Mouse (Mus musculus): ENCODE measurements around the gene Oxnad1. TPM values are rescaled to one million over a fixed set of nuclear protein-coding genes. Genes with fewer than 3 reads are reported as not detected.
"Not testable (repeated sequence)": the region's sequence is repeated elsewhere in the genome, so short reads cannot be mapped to it uniquely, and the experiment has no call there.

Oxnad1 gene
- total RNA-seq, 1 experiment from 2014 or later: 58.8 TPM

DNA sequence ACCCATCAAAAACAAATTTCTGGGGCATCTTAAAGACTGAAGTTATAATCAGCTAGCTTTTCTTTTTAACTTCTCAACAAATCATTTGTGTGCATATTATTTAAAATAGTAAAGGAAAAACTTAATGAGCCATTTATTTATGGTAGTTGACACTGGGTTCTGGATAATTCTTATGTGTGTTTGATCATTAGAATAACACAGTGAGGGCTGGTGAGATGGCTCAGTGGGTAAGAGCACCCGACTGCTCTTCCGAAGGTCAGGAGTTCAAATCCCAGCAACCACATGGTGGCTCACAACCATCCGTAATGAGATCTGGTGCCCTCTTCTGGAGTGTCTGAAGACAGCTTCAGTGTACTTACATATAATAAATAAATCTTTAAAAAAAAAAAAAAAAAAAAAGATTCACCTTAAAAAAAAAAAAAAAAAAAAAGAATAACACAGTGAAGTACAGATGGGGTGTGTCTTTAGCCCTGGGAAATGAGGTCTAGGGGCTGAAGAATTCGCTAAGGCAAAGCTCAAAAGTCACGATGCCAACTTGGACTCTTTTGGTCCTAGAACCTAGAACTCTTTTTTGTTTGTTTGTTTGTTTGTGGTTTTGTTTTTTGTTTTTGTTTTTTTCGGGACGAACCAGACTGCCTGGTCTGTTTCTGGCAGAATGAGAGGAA lies 2.5 kb downstream of the Oxnad1 start:
- not testable (repeated sequence) for DNase-seq

DNA sequence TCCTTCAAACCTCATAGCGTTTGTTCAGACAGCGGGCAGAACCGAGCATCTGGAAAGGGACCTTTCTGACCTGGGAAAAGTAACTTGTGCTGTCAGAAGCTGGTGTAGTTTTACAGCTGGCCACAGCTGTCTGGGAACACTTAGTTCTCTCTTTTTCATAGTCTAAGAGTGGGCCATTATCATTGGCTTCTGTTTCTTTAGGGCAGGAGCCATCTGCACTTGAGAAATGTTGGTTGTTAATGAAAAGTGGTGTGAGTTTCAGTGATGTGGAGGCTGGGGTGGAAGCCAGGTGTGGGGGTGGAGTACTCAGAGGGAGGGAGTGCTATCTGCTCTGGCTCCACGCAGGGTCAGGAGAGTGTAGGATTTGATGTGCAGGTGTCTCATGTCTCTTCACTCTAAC lies 6.0 kb downstream of the Oxnad1 start:
- no peak for DNase-seq

DNA sequence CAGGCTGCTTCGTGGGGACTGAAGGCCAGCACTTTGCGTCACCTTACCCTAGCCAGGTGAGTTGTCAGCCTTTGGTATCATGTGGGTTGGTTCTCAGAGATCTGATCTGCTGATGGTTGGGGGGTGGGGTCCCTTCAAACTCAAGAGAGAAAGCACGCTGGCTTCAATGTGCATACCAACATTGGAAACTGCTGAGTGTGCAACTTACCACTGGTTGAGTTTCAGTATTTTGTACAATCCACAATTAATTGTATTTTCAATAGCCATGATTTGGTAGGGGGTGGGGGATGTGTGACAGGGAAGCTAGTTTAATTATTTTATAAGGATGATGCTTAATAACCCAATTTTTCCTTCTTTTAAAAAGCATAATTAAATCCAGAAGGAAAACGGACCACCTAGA lies 6.5 kb downstream of the Oxnad1 start:
- DNase-seq: no peak

DNA sequence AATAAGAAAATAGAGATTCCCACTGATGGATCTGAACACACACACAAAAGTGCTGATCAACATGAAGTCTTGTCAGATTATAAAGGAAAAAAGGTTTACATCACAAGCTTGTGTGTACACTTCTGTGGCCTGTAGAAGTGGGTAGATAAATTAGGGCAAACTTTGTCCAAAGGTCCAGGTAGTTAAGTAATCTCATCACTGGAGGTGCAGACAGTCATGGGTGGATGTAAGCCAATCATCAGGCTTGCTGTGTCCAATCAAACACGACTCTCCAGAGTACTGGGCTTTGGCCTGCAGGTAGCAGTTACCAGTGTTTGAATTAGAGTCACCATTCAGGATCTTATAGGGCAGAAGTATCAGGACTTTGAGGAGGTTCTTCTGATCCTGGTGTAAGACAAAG lies 7.8 kb downstream of the Oxnad1 start:
- no peak for DNase-seq

DNA sequence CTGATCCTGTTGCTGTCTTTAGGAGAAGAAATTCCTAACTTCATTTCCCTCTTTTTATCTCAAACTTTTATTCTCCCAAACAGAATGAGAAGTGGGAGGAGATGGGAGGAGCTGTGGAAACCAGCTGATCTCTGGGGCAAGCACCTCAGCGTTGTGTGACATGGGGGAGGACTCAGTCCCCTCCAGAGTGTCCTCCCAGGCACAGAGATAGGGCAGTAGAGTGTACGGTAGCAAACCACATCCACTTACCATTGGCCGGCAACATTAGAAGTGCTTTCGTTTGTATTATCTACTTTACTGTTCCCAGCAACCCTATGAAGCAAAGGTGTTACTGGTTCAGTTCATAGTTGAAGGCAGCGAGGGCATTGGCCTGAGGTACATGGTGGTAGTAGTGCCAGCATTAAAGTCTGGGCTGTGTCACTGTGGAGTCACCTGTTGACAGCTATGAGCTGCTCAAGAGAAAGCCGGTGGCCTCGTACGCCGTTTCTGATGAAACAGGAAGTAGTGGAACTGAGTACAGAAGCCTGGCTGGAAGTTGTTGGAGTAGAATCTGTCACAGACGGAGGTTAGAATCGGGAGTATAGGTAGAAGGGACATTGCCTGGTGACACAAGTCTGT lies 8.4 kb downstream of the Oxnad1 start:
- DNase-seq: no peak

DNA sequence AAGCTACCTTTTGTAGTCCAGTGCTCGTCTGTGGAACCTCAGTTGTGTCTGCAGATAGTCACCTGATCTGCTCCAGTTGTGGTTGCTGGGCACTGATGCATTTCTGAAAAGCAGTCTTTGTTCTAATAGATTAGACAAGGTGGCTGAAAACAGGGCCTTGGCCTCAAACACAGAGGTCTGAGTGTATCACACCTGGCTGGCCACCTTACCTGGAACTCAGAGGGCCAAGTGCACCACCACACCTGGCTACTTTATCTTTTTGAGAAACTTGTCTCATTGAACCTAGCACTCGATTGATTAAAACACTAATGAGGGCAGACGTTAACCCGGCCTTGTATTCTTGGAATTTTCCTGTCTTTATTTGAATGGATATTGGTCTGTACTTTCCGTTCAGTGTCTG lies 10.5 kb downstream of the Oxnad1 start:
- no peak for DNase-seq

DNA sequence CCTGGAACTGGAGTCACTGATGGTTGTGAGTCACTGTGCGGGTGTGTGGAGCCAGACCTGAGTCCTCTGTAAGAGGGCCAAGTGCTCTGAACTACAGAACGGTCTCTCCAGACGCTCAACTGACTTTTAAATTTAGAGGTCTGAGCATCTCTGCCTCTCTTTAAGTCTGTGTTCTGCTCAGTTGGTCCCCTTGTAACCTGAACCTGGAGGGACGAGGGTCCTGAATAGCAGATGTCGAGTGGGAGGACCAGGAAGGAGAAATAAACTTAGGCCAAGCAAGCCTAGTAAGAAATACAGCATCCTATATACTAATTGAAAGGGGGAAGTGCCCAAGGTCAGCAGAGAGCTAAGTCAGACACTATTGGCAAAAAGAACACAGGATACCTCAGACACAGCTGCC lies 11.6 kb downstream of the Oxnad1 start:
- DNase-seq: no peak

DNA sequence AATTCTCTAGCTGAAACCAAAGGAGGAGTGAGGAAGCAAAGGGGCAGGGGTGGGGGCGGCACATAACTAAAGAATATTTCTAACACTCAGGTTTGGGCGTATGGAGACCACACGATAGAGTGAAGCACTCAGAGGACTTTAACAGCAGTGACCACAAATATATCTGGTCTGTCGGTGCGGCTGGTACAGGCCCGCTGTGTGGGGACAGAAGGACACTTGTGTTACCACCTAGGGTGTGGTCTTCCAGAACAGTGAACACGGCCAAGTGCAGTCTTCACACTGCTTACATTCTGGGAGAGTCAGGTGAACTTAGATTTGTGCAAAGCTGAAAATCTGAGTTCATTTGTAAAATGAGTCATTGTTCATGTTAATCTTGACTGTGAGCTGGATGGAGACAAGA lies 12.5 kb downstream of the Oxnad1 start:
- DNase-seq: no peak

DNA sequence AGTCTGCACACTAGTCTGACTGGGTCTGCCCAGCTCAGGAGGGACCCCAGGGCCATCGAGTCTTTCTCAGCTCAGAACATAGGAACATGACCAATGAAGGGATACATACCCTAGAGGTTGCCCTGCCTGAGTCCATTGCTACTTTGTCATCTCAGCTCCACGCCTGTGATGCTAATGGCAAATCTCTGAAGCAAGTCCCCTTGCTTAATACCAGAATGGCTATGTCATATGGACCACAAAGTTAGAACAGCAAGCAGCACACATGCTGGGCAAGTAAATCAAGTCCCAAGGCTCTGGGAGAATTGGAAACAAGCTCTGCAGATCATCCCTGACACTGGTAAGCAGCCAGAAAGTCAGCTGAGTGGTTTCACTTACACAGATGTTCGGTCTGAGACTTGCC lies 13.8 kb downstream of the Oxnad1 start:
- DNase-seq: no peak

DNA sequence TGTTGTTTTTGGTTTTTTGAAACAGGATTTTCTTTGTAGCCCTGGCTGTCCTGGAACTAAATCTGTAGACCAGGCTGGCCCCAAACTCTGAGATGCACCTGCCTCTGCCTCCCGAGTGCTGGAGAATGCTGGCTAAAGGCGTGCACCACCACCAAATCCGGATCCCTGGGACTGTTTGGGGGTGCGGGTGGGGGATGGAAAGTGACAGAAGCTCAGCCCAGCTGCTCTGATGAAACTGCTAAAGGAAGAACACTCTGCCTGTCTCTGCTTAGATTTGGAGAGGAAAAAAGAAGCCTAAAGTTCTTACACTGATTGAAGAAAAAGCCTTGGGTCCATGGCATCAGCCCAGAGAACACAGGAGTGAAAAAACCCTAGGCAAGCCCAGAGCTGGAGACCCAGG lies 18.4 kb downstream of the Oxnad1 start:
- DNase-seq: no peak

DNA sequence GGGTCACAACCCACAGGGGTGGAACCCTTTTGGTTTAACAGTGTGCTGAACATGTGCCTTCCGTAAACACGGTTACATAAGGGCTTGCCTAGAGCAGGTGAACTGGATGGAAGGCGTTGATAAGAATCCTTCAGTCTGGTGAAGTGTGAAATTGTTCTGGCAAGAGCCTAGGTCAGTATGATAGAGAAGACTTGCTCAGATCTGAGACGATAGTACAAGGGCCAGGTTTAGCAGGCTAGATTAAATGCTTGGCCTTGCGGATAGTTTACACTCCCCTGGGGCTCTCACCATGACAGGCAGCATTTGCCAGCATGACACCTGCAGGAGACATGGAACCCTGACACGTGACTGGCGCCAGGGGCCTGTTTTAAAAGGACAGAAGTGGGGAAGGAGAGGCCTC lies 20.5 kb downstream of the Oxnad1 start:
- DNase-seq: no peak

DNA sequence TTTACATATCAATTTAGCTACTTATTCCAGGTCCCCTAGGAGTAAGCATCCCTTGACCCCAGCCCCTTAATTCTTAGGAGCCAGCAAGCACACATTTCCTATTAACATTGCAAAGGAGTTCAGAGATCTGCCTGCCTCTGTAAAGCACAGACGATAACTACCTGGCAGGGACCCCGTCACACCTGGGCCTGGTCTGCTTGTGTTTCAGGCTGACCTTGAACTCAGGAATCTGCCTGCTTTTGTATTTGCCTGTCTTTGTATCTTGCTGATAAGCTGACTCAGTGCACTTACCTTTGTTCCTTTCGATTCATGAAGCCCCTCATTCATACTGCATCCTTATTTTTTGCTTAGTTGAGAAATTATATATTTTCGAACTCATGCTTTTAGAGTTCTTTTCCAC lies 21.7 kb downstream of the Oxnad1 start:
- DNase-seq: no peak

DNA sequence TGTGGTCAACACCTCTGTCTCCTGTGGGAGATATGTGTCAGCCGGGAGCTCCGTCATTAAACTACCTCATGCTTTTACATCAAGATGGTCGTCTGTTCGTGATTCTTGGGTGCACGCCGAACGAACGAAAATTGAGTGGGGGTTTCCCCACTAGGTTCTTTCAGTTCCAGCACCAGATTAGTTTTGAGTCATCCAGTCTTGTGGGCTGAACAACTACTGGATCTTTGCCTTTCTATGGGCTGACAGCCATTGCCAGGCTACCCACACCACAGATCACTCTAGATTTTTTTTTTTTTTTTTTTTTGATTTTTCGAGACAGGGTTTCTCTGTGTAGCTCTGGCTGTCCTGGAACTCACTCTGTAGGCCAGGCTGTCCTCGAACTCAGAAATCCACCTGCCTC lies 26.9 kb downstream of the Oxnad1 start:
- not testable (repeated sequence) for DNase-seq

DNA sequence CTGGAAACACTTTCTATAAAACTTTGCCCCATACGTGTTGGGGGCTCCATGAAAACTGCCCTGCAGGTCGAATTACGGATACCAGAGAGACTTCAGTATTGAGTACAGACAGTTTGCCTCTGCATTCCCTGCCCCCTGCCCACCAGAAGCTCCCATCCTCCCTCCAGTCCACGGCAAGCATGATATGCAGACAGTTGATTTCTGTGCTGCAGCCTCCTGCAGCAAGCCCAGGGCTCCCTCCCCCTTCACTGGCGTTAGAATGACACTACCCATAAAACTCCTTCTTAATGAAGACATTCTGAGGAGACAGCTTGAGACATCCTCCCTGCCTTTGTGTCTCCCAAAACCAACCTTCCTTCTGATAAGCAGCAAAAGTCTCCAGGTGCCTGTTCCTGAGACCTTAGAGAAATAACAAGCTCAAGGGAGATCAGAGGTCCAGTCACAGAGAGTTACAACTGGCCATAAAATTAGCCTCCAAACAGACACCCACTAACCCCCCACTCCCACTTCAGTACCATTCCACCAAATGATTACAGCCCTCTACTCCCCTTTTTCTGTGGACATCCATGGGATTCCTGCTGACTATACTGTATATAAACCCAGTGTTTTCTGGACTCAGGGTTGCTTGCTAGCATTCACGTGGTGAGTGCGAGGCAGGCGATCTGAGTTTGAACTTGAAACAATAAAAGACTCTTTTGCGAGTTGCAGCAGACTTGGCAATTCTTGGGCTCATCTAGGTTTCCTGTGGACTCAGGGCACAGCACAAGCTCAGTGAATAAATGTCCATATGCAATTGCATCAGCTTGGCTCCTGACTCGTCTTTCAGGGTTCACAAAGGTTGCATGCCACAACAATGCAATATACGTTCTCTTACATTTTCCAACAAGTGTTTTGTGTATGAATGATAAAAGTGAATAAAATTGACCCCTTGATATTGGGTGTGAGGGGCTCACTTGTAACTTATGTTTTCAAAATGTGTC lies 36.1 kb downstream of the Oxnad1 start:
- DNase-seq: no peak

DNA sequence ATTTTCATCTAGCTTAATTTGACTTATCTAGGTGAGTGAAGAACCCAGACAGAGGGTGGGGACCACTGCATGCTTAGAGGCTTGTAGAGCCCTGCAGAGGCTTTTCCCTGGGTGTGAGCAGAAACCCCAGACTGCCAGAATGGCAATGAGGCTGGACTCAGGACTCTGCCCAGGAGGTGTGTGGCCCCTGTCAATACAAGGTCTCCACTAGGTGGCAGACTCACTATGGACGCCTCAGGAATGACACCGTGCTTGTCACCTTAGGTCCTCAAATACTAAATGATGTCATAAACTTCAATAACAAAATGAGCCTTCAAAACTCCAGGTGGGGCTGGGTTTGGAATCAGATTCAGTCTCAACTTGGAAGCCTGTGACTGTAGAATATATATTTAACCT lies 36.7 kb downstream of the Oxnad1 start:
- DNase-seq: peak; percentile 46

DNA sequence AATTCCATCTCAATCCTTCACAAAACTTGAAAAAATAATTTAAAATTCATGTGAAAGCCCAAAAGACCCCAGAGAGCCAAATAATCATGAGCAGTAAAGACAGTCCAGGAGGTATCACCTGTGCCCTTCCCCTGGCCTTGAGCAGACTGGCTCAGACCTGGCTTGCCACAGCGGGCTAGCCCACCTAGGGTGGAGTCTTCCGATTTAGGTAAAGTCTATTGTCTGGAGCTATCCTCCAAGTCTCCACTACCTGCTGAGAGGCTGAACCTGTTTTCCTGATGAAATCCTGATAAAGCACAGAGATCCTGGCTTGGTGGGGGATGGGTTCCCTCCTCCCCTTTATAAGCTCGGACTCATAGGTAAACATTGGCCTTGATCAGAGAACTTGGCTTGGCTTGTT lies 39.1 kb downstream of the Oxnad1 start:
- DNase-seq: no peak

DNA sequence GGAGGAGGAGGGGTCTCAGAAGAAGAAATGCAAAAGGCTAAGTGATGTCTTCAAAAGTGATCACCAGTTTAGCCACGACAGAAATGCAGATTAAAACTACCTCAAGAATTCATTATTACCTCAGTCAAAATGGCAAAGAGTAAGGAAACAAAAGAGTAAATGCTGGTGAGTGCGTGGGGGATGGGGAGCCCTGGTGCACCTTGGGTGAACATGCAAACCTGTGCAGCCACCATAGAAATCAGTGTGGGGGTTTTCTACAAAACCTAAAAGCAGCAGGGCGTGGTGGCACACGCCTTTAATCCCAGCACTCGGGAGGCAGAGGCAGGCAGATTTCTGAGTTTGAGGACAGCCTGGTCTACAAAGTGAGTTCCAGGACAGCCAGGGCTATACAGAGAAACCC lies 40.1 kb downstream of the Oxnad1 start:
- DNase-seq: not testable (repeated sequence)

DNA sequence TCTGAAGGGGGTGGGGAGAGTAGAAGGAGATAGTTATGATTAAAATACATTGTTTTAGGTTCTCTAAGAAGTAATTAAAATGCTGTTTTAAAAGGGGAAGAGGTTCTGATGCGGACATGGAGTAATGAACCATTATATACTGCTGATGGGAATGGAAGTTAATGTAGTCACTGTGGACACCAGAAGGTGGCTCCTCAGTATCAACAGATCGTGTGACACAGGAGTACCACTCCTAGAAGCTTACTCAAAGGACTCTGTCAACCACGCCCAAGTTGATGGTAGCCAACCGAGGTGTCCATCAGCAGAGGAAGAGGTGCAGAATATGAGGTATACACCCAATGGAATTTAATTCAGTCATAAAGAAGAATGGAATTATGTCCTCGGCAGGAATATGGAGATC lies 43.2 kb downstream of the Oxnad1 start:
- no peak for DNase-seq

DNA sequence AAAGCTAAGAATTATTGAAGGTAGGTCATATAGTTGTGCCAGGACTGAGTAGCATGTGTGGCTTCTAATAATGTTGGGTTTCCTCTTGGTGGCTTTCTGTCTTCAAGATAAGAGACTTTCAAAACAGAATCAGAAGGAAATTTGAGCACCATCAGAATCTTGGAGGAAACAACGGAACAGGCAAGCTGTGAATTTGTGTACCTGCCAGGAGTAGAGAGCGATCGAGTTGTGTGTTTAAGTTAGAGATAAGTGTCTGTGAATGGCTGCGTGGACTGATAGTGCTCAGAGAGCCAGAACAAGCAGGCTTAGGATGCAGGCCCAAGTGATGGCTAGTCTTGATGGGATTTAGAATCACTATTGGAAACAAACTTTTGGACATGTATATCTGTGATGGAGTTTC lies 46.7 kb downstream of the Oxnad1 start:
- DNase-seq: no peak

DNA sequence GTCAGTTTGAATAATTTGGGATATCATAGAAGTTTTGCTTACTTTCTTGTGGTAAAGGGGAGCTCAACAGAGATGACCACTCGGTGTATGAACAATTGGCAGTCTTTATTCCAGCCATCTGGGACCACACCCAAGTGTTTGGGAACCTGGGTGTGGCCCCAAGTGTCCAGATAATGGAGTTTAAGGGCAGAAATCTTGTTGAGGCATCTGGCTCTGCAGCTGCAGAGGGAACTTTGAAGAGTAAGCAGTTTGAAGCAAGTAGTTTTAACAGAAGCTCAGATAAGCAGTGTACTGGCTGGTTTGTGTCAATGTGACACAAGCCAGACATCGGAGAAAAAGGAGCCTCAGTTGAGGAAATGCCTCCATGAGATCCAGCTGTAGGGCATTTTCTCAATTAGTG lies 49.1 kb downstream of the Oxnad1 start:
- no peak for DNase-seq

DNA sequence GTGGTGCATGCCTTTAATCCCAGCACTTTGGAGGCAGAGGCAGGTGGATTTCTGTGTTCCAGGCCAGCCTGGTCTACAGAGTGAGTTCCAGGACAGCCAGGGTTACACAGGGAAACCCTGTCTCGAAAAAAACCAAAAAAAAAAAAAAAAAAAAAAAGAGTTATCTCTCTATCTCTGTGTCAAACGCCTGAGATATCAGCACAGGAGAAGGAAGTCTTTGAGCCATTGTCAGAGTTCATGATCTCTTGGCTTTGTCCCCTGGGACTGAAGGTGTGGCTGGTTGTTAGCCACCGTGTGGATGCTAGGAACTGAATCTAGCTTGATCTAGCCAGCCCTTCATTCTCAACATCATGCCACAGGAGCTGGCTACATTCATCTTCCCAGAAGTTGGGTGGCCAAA lies 51.3 kb downstream of the Oxnad1 start:
- DNase-seq: not testable (repeated sequence)

DNA sequence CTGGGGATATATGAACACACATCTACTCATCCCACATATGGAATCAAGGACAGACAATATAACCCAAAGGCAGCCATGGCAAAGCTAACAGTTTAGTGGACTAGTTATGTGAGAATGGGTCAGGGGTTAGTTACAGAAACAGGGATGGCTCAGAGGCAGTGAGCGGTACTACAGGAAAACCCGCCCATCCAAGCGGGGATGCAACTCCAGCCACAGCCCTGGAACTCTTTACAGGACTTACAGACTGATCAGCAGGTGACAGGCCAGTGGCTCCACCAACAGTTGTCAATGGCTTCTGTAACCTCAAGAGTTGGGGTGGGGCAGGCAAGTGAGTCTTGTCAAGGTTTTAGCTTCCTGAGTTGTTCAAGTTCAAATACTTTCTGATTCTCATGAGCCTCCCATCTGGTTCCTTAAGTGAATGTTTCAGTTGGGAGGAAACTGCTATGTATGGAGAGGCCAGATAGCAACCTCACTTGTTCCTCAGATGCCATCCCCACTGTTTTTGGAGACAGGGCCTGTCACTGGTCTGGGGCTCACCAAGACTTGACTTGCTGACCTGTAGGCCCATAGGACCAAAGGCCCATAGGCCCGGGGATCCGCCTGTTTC lies 55.3 kb downstream of the Oxnad1 start:
- no peak for DNase-seq

DNA sequence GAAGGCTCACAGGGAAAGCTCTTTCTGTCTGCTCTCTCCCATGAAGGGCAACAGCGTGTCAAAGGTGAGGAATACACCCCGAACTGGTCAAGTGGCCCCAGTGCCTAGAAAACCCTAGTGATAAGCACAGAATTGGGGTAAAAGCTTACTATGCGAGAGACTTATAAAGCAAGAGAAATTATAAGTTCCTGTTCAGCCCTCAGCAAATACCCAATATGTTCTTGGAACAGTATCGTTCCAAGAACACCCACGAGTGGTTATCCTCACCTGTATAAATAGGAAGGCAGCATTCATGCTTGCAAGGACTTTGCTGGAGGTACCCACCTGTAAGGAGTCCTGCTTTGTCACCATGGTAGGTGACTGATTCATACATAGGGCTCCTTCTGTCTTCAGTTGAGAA lies 56.5 kb downstream of the Oxnad1 start, which contains the start of gene Msmb:
Msmb (plus strand) TSS at position 301 of the 400 bp plus-strand sequence.
- no peak for DNase-seq
